Mouse (Mus musculus) thymus, adult 18-20 months (tissue): Measurements from ENCODE around the gene Dvl2.

Experiments used
- DNase-seq, 2 experiments: peaks; one replicate each; pipeline ENCODE4 v3.0.0; 2022; ENCODE audit warnings: mixed read lengths in 2 of 2

Dvl2 gene

DNA sequence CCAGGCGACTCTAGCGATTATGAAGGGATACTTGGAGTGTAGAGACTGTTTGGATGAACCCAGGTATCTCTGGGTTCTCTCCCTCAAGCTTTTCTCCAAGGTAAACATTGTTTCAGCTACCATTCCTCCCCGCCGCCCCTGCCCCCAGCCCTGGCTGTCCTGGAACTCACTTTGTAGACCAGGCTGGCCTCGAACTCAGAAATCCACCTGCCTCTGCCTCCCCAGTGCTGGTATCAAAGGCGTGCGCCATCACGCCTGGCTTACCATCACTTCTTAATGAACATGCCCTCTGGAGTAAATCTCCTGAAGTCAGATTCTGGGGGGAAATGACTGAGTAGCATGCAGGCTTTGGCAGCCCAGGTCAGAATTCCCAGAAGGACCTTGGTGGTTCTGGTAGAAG, 18.2 kb upstream of the Dvl2 start, which contains the start of gene Elp5:
Gene Elp5, minus strand, starts transcription at position 293 of the 400 bp plus-strand sequence.
- DNase-seq = no peak

DNA sequence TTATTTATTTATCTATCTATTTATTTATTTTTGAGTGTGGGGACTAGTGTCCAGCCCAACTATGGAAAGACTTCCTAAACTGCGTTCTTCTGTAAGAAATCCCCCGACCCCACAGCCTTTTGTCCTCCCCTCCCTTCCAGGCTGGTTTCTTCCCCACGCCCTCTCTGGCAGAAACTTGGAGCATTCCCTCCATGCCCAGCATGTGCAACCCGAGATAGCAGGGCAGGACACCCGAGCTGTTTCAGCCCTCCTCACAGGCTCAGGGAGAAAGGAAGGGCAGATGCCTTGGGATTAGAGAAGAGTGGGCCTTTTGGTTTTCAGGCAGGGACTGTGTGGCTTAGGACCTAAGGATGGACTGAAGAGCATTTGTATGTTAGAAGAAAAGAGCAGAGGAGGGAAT, 17.5 kb upstream of the Dvl2 start:
- DNase-seq = no peak

DNA sequence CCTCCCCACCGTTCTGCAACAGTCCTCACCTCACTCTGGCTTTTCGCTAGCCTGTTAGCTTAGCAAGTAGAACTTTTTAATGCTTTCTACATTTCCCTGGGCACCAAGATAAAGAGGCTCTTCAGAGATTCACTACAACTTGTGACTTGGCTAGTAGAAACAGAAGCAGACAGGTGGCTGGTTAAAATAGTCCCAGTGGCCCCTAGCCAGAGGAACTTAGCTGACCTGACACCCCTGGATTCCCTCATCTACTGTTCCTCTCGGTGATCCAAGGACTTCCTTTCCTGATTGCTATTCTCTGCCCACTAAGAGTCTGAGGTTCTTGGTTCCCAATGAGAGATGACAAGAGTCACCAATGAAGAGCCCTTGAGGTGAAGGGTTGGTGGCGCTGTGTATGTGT, 17.0 kb upstream of the Dvl2 start:
- no peak for DNase-seq

DNA sequence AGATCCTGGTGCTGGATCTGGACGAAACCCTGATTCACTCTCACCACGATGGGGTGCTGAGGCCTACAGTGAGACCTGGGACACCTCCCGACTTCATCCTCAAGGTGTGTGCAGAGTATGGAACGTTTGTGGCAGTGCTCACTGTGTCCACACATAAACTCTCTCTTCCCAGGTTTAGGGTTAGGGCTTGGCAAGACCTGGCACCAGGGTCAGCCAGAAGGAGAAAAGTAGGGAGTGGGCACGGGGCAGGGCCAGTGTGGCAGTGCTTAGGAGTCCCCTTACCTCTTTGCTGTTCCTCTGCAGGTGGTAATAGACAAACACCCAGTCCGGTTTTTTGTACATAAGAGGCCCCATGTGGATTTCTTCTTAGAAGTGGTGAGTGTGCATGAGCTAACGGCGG, 16.0 kb upstream of the Dvl2 start:
- DNase-seq = no peak

DNA sequence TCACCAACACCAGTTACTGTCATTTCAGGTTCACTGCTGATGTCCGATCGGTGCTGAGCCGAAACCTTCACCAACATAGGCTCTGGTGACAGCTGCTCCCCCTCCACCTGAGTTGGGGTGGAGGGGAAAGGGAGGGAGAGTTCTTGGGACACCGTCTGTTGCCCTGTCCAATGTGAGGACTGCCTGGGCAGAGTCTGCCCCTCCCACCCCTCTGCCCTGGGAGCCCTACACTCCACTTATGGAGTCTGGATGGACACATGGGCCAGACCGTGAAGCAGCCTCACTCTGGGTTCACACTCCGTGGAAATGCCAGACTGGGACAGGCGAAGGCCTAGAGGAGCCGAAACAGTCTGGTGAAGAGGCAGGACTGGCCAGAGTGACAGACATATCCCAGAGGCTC, 10.4 kb upstream of the Dvl2 start:
- DNase-seq = peak in 1 of 2 experiments; percentile 9

DNA sequence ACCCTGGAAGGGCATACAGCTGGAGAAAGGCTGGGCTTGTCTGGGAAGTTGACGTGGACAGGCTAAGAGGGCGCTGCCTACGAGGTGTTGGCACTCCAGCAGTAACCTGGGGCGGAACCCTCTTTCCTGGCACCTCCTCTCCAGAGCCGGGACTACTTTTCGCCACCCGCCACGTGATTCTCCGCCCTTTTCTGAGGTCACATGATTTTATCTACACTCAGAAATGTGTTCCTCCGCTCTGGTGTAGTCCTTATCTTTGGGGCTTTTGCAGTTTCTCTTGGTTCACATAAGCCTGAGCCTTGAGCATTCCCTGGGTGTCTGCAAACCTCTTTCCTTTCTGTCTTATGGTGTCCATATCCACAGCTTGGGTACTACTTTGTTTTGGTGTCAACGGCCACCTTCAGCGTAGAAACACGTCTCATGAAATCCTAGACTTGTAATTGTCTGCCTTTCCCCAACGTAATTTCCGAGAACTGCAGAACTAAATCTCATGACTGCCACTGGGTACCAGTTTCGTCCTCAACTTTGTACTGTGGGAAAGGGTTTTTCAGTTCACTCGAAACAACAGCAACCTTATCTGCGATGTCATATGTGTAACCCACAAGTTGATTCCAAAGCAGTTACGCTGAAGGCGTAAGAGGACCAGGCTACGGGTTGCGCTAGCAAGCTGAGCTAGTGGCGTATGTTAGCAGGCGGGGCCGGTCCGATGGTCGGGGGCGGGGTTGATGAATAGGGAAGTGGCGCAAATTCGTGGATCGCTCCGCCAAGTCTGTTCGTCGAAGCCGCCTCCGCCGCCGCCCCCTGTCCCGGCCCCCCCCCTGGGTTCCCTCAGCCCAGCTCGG, 9.3 kb upstream of the Dvl2 start, which contains the start of gene Gabarap:
Gene Gabarap, plus strand, starts transcription at position 294 of the 842 bp plus-strand sequence.
- DNase-seq = peak; percentile 88 to 90

DNA sequence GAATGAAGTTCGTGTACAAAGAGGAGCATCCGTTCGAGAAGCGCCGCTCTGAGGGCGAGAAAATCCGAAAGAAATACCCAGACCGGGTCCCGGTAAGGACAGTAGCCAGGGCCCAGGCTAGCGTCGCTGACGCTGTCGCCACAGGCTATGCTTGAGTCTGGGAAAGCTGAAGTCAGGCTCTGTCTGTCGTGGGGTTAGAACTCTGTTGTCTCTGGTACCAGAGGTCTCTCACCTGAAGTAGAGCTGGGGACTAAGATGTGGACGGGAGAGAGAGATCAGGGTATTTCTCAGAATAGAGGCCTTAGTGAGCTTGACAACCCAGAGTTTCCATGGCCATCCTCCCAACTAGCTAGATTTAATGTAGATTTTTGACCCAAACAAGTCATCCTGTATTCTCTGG, 8.7 kb upstream of the Dvl2 start:
- no peak for DNase-seq

DNA sequence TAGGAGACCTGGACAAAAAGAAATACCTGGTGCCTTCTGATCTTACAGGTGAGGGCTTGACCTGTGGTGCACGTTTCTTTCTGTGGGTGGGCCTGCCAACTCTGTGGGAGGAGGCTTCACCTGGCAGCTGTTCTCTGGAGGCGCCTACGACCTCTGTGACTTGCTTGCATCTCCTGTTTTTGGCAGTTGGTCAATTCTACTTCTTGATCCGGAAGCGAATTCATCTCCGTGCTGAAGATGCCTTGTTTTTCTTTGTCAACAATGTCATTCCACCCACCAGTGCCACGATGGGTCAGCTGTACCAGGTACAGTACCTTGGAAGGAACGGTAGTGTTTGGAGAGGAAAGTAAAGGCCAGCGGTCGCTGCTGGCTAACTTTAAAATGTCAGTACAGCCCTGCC, 8.0 kb upstream of the Dvl2 start:
- peak in 1 of 2 experiments; percentile 18 for DNase-seq

DNA sequence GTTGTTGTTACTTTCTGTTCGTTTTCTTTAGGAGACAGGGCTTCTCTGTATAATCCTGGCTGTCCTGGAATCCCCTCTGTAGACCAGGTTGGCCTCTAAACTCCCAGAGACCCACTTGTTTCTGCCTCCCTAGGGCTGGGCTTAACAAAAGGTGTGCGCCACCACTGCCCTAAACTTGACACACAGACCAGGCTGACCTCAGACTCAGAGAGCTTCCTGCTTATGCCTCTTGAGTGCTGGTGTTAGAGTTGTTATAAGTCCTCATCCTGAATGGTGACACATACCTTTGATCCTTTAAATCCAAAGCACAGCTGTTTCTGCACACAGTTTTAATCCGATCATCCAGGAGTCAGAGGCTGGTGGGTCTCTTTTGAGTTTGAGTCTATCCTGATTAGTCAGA, 7.5 kb upstream of the Dvl2 start:
- no peak for DNase-seq

DNA sequence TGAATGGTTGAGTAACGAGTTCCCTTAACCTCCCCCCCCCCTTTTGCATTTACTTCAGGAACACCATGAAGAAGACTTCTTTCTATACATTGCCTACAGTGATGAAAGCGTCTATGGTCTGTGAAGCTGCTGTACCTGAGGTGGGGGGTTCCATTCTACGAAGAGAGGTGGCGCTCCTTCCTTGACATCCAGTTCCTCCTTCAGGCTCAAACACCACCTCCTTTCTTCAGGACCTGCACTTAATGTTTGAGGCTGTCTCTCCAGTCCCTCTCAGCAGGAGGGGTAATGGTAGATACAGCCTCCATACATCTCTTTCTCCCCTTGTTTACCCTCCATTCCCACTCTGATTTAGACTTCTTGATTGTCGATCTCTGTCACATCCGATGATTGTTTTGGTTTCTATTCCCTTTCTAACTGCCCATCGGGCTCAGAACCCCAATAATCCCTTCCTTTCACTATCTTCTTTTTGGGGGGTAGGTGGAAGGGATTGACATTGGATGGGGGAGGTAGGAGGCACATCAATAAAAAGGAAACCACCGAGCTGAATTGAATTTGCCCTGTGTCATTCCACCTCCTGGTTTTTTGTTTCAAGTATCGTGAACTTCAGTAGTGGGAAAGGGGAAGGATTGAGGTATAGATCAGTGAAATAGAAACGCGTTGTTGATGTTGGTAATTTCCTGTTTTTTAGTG, 5.8 kb upstream of the Dvl2 start:
- DNase-seq = peak in 1 of 2 experiments; percentile 19

DNA sequence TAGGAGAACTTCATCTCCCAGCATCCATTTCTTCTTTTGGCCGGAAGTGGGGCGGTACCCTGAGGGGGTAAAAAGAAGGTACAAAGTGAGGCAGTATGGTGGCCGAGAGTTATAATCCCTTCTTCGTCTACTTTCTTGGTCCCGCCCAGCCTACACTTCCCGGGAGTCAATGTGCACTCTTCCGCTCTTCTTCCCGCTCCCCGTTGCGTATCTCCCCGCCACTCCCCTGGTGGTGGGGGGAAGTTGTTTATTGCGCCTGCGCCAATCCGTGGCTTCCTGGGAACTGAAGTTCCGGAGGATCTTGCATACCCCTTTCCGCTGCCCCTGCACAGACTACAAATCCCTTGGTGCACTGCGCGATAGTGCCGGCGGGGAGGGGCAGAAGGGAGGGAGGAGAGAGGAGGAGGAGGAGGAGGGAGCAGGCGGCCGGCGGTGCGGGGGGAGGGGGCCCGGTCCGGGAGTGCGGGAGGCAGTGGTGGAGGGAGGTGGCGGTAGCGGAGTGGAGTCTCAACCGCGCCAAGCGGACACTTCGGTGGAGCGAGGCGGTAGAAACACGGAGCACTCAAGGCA, 4.9 kb upstream of the Dvl2 start, which contains the start of gene Phf23:
Gene Phf23, plus strand, starts transcription at position 387 of the 570 bp plus-strand sequence.
- DNase-seq = peak; percentile 98 to 99

DNA sequence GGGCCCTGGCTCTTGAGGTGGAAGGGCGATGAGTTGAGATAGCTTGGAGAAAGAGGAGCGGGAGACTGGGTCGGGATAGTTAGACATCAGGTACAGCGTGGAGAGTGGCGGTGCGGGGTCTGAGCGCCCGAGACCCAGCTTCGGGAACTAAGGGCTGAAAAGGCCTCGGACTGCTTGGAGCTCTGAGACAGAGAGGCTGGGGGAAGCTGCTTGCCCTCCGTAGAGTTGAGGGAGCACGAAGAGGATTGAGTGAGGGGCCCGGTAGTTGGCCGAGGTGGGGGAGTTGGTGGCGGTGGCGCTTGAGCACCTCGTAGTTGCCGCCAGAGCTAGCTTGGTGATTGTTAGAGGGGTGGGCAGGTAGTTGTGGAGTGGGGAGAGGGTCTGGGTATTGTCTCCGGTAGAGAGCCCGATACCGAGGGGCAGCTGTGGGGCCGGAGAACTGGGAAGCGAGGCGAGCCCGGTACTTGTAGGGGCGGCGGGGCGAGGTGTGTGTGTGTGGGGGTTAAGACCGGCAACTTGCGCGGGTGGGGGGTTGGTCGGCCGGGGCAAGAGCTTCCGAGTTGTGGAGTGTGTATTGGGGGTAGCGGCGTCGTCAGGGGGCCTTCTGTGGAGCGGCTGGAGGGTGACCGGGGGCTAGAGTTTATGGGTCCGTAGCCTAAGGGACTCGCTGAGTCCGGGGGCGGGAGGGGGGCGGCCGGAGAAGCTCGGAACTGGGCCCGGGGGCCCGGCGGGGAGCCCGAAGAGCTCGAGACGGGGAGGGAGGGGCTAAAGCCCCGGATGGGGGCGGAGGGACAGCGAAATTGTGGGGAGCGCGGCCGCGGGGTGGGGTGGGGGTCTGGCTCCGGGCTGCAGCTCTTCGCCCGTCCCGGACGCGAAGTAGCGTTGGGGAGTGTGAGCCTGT, 4.0 kb upstream of the Dvl2 start:
- peak; percentile 54 to 64 for DNase-seq

DNA sequence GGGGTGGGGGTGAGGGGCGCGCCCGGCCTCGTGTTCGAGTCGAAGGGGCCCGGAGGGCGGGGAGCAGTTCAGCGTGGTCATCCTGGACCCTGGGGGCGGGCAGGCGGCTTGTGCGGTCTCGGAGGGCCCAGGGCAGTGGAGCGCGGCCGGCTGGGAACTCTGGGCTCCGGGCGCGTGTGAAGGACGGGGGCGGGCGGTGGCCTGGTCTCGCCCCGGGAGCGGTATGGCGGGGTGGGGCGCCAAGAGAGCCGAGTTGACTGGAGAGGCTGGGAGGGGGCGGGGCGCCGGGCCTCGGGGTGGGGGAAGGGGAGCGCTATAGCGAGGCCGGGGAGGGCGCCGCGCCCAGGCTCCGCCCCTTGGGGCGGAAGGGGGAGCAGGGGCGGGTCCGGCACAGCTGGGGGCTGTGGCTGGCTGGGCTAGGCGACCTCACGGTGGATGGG, 3.3 kb upstream of the Dvl2 start:
- peak; percentile 82 to 87 for DNase-seq

DNA sequence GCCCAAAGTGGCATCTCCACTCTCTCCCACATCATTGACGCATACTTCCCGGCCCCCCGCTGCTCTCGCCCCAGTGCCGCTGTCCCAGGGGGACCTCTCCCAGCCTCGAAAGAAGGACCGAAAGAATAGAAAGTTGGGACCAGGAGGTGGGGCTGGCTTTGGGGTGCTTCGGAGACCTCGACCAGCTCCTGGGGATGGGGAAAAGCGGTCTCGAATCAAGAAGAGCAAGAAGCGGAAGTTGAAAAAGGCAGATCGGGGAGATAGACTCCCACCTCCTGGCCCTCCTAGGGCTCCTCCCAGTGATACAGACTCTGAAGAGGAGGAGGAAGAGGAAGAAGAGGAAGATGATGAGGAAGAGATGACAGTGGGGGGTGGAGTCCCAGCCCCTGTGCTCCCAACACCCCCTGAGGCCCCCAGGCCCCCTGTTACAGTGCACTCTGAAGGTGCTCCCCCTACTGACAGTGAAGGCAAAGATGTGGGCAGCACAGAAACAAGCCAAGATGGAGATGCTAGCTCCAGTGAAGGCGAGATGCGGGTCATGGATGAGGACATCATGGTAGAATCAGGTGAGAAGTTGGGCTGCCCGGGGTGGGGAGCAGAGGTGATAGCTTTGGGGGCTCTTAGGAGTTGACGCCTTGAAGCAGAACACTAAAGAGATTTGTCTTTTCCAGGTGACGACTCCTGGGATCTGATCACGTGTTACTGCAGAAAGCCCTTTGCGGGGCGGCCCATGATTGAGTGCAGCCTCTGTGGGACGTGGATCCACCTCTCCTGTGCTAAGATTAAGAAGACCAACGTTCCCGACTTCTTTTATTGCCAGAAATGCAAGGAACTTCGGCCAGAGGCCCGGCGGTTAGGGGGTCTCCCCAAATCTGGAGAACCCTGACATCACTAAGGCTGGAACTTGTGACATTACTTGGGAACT, 1.6 kb upstream of the Dvl2 start:
- peak in 1 of 2 experiments; percentile 39 for DNase-seq

DNA sequence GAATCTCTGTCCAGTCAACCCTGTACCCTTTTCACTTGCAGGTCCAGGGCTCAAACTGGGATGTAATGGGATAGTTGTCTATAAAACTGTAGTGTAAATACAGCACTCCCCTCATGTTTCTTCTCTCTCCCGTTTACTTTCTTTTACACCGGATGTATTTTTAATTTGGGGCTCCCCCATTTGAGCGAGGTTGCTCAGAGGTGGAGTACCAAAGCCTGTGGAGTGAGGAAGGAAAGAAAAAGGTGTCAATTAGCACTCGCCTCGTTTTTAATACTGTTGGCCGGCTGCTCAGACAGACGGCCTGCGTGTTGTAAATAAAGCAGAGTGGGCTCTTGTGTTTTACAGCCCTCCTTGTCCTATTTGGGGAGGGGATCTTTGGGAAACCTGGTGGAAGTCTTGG, 729 bp upstream of the Dvl2 start:
- DNase-seq = no peak

DNA sequence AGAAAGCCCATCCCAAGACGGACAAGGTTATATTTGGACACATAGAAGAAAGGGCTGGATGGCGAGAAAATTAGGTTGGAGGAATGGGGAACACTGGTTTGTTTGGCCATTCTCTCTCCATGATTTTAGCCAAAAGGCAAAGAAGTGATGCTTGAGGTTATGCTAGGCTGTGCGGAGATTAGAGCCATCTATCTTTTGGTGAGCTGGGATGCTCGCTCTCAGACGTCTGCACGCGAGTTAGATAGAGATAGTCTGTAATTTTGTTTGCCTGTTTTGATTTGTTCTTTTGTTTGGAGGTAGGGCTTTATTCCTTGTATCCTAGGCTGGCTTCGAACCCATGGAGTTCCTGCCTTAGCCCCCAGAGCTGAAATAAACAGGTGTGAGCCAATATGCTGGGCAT, 764 bp downstream of the Dvl2 start:
- no peak for DNase-seq

DNA sequence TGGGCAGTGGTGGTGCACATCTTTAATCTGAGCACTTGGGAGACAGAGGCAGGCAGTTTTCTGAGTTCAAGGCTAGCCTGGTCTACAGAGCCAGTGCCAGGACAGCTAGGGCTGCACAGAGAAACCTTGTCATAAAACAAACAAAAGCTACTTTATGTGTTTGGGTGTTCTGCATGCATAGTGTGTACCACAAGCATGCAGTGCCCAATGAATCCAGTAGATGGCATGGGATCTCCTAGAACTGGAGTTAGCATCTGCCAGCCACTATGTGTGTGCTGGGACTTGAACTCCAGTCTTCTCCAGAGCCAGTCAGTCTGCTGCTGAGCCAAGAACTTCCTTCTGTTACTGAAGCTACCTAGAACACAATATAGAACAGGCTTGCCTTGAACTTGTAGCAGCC, 1.5 kb downstream of the Dvl2 start:
- no peak for DNase-seq

DNA sequence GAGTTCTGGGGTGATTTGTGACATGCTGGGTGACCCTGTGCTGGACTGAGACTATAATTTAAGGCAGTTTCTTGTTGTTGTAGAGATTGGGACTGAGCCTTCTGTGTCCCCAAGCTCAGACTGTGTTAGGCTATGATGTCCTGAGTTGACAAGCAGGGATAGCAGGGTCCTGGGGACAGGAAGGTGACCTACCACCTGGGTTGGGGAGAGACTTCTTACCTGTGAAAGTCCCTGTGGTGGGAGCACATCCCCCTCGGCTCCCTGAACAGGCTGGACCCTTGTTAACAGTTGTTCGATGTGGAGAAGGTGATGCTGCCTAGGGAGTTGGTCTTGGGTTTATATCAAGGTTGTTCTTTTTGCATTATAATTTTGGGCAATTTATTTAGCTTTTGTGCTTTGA, 2.1 kb downstream of the Dvl2 start:
- DNase-seq = no peak

DNA sequence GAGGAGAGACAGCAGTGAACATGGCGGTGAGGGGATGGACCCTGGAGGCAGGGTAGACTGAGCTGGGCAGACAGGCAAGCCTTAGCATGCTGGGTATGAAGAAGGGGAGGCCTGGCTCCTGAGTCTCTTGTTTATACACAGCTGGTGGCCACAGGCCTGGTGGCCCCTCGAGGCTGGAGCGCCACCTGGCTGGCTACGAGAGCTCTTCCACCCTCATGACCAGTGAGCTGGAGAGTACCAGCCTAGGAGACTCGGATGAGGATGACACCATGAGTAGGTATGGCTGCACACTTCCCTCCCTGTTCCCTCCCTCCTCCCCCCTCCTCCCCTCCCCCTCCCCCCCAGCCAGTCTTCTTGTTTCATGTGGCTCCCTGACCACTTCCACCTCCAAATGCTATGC, 5.1 kb downstream of the Dvl2 start:
- peak in 1 of 2 experiments; percentile 31 for DNase-seq

DNA sequence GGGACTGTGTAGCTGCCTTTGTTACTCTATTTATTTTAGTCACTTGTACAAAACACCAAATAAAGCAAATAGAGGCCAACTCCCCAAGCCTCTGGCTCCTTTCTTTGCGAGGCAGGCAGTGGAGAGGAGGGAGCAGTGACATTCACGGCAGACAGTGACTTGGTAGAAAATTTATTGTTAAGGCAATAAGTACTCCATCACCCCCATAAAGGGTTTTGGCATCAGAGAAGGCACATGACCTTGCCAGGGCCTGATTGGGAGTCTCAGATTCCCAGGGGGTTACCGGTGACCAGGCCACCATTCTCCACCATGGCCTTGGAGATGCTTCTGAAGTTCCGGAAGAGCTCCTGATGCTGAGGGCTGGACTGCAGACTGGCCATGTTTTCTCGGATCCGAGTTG, 9.6 kb downstream of the Dvl2 start:
- no peak for DNase-seq

DNA sequence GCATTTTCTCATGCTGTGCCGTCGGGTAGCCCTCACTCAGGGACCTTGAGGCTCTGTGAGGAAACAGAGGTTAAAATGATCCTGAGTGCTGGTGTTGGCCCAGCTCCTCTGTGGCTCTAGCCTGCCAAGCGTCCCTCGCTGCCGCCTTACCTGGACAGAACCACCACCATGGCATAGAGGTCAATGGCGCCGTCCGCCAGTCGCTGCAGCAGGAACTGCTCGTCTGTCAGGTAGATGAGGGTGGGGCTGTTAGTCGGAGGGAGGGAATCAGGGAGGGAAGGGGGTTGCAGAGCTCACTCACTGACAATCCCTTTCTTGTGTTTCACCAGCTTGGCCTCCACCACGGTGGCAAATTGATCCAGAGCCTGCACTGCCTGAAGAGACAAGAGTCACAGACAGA, 10.2 kb downstream of the Dvl2 start:
- DNase-seq = no peak
